Mouse (Mus musculus) gonadal fat pad, adult 2 months (tissue): Measurements from ENCODE around the gene Spin1. TPM values are rescaled to one million over a fixed set of nuclear protein-coding genes. Genes with fewer than 3 reads are reported as not detected.
"Not testable (repeated sequence)": the region's sequence is repeated elsewhere in the genome, so short reads cannot be mapped to it uniquely, and the experiment has no call there.

Source experiments
- DNase-seq: peaks from one replicate; pipeline ENCODE4 v3.0.0-alpha.2; 2012; ENCODE audit warnings: low read depth
- polyA plus RNA-seq: library from polyadenylated mRNA; depleted of rRNA; stranded (reverse); fragments of >200 nt; gene quantifications from 2 replicates; pipeline ENCODE4 v1.2.3, GENCODE M21; 2012

The Spin1 gene
- polyA plus RNA-seq, 1 experiment: 26.5 TPM

GRCm38 (mm10) chr13:51095196-51095715 is 5.4 kb upstream of the Spin1 start:
- no peak for DNase-seq

DNA sequence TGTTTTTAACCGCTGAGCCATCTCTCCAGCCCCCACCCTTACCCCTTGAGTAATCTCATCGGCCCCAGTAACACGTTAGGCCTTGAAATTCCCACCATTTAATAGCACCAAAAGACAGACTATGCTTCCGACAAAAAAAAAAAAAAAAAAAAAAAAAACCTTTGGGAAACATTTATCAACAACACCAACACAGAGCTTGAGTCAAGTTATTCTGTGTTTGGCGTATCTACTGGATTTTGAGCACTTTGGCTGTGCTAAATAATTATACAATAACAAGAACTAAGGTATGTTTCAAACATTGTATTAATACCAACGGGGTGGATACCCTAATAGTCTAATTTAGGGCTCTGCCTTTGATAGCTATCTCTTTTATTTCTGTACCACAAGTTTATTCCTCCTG is 4.0 kb upstream of the Spin1 start:
- DNase-seq: no peak

DNA sequence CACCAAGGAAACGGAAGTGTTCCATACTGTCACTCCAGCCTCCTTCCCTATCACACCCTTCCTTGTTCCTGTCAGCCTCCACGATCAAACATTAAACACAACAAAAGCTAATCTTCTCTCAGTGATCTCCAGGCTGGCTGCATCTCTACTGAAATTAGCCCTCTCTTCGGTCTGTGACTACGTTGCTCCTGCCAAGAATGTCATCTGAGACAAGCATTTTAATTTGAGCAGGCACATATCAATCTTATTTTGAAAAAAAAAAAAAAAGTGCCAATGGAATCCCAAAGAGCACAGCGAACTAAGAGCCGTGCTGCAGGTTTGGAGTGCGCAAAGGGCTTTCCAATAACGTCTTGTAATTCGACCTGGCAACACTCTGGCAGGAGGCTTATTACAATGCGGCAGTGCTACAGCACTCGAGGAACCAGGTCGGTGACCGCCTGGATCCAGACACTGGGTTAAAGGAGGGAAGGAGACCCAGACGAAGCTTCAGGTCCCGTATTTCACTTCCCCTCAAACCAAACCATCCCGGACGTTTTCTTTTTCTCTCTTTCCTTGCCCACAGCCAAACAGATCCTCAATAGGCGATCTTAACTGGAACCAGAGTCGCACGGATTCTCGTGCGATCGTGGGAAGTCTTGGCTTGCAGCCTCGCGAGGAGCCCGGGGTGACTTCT is 984 bp upstream of the Spin1 start:
- no peak for DNase-seq

DNA sequence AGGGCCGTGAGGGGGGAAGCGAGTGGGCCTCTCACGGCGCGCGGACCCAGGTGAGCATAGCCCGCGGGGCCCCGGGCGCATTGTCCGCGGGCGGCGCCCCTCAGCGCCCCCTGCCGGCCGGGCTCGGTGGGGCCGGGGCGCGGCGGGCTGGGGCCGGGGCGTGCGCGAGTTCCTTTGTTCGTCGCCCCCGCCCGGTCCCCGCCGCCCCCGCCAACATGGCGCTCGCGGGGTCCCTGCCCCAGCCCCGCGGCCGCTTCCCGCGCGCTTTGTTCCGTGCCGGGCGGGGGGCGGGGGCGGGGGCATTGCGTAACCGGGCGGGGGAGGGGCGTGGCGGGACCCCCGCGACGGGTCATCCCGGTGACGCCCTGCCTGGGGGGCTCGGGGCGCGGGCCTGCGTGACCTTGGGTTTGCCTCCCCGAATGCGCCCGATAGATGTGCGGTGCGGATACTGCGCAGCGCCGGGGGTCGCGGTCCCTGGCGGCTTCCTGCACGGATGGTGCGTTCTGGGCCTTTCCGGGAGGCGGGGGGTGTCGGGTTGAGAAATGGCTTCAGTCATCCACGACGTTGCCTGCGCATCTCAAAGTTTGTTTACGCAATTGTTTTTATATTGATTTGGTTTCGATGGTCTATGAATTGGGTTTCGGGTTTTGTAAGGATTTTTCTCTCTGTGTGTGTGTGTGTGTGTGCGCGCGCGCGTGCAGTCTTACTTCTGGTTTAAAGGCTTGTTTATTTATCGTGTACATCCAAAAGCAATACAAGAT is 516 bp downstream of the Spin1 start:
- DNase-seq: no peak

- no peak for DNase-seq
Measured at GRCm38 (mm10) chr13:51101777-51102132, 1.1 kb downstream of the Spin1 start.

GRCm38 (mm10) chr13:51103111-51103725 is 2.5 kb downstream of the Spin1 start:
- DNase-seq: no peak

DNA sequence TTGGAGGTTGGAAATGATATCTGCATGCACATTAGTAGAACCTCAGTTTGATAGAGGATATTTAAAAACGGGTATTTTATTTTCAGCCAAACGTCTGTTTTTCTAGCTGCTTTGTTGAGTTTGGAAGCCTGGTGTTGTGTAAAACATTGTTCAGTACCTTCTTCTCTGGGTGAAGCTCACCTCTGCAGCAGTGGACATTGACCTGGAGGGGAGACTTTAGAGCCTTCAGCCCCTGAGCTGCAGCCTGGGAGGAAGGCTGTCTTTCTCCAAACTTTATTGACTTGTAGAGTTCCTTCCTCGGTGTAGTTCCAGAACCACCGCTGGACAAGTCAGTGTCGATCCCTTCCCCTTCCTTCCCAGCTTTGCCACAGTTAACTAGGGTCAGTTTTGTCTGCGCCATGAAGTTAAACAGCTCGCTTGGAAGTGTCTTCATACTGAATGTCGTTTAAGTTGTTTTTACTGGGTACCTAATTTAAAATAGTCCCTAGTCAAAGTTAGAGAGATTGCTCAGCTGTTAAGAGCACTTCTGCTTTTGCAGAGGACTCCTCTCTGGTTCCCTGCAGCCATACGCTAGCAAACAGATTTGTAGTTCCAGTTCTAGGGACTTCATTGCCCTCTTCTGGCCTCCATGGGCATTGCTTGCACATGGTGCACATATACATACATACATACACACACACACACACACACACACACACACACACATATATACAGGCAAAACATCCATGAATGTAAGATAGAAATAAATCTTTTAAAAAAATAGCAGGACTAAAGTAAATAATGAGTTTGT is 3.4 kb downstream of the Spin1 start:
- no peak for DNase-seq

DNA sequence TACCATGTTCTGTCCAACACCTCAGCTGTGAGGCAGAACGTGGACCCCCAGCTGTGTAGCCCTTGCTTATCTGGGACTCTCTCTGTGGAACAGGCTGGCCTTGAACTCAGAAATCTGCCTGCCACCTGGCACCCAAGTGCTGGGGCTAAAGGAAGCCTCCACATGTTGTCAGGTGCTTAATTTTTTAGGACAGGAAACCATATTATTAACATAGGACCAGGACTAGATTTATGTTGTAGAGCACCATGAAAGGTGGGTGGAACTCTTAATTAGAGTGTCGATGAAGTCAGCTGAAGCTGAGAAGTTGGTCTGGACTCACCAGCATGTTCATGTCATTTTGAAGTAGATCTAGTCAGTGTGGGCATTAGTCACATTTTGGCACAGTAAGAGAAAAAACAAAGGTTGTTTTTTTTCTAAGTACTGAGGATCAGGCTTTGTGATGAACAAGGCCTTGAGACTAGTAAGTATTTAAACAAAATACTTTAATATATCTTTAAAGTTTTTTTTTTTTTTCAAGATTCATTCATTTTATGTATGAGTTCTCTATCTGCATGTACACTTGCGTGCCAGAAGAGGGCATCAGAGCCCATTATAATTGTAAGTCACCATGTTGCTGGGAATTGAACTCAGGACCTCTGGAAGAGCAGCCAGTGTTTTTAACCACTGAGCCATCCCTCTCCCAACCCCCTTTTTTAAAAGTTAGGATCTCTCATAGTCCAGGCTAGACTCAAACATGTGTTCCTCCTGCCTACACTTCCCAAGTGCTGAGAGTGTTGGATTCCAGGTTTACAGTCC is 5.4 kb downstream of the Spin1 start:
- no peak for DNase-seq

DNA sequence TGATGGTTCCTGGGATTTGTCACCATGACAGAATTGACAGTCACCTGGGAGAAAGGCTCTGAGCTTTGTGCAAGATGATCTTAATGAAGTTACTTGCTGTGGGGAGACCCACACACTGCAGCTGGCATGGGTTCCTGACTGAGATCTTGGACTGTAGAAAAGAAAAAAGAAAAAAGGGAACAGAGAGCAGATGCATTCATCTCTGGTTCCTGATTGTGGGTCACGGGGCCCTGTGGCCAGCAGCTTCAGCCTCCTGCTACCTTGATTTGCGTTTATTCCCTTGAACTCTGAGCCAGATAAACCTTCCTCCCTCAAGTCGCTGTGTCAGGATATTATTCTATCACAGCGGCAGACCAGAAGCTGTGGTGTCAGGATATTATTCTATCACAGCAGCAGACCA is 6.1 kb downstream of the Spin1 start:
- no peak for DNase-seq

DNA sequence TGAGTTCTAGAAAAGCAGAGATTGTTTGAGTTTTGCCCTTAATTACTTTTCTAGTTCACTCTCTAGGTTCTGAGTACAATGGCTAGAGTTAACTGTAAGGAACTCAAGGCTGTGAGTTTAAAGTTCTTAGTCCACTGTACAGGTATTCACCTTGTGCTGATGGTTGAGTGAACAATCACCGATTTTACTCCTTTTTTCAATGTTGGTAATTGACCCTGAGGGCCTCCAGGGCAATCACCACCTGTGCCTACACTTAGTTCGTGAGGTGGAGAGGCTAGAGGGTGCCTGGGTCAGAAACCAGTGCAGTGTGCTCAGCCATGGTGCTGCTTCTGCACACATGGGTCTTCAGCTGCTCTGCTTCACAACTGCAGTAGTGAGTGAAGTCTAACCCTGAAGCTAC is 8.8 kb downstream of the Spin1 start:
- no peak for DNase-seq

DNA sequence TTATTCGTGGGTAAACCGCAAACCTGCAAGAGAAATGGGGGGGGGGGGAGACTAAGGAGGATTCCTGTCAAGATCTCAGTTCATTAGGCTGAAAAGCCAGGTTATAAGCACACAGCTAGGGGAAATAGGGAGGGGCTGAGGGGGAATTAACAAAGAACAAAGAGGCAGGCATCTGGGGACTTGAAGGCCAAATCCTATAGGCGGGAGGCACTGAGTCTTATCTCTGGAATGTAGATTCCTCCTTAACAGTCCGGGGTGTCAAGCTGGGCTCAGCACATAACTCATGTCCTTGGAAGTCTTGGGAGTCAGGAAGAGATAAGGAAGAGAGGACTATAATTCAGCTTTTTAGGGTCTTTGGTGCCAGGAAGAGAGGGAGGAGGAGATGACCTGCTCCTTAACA is 13.7 kb downstream of the Spin1 start:
- DNase-seq: not testable (repeated sequence)

GRCm38 (mm10) chr13:51115762-51116161 is 15.1 kb downstream of the Spin1 start:
- DNase-seq: no peak

DNA sequence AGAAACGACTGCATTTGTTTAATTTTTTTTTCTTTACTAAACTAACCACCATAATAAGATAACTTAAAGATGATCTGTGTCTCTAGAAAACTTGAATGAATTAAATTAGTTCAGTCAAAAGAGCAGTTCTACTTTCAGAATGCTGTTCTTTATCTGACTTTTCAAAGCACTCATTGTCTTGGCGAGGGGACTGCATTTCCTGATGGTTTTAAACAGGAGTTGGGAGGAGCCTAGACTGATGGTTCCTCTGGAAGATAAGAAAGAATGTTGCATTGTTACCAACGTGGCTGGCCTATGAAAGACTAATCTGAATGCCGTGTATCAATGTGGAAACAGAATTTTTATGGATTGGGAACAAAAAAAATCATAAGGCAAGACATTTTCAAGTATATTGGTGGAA is 20.1 kb downstream of the Spin1 start:
- DNase-seq: no peak

DNA sequence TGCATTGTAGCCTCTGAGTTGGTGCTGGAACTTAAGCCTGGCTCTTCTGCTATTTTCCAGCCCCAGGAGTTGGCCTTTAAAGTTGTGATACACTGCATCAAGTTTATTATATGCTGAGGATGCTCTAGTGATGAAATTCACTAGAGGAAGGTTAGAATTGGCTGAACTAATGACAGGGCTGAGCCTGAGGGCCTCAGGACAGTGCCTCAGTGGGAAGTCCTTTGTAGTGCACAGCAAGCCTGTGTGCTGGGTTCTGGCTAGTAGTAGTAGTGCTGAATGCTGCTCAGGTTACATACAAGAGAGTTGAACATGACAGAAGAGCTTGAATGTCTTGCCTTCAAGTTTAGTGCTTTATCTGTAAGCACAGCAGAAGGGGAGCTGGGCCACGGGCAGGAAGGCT is 21.3 kb downstream of the Spin1 start:
- DNase-seq: no peak

DNA sequence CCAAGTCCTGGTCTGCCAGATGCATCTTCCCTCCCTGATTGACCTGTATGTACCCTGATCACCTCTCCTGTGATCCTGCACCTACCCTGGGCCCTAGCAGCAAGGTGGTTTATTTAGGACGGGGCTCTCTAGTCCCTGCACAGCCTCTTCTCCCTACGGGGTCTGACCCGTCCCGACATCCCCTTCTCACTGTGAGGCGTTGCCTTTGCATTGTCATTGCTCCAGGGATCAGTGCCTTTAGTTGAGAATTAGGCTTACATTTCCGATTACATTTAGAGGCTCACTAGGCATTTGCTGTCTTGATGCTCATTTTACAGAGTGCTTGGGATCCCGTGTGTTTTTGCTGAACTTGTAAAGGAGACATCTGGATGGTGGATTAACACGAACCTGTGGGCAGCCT is 22.1 kb downstream of the Spin1 start:
- no peak for DNase-seq

DNA sequence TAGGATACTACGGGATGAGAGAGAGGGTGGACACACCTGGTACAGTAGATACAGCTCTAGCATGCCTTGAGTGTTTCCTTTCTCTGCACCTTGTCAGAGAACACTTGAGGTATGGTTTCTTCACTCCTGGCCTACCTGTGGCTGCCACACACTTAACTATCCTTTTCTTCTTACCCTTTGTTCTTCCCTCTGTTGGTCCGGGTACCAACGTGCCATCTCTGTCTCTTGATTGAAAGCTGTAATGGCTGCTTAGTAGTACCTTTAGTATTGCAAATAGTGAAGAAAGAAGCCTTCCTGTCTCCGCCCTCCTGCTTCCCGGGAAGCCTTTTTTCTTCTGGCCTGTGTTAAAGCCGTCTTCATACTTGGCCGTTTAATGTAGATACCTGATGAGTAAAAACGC is 24.7 kb downstream of the Spin1 start:
- no peak for DNase-seq

- no peak for DNase-seq
Measured at GRCm38 (mm10) chr13:51127906-51128305, 27.2 kb downstream of the Spin1 start.

GRCm38 (mm10) chr13:51128417-51128816 is 27.7 kb downstream of the Spin1 start:
- no peak for DNase-seq

DNA sequence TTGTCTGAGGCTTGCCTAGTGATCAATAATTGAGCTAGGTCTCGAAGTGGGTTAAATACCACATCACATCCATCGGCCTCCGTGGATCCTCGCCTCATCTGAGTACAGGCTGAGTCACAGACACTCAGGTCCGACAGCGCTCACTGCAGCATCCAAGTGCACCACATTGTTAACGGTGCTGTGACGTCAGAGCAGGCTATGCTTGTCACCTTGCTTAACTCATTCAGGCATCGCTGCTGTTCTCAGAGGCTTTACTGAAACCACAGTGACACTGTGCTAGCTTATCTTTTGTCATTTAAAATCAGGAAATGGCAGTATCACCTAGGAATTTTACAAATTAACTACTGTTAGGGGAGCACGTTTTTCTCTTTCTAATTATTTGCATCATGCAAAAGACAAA is 30.5 kb downstream of the Spin1 start:
- DNase-seq: no peak

- DNase-seq: no peak
Measured at GRCm38 (mm10) chr13:51136315-51136714, 35.6 kb downstream of the Spin1 start.

DNA sequence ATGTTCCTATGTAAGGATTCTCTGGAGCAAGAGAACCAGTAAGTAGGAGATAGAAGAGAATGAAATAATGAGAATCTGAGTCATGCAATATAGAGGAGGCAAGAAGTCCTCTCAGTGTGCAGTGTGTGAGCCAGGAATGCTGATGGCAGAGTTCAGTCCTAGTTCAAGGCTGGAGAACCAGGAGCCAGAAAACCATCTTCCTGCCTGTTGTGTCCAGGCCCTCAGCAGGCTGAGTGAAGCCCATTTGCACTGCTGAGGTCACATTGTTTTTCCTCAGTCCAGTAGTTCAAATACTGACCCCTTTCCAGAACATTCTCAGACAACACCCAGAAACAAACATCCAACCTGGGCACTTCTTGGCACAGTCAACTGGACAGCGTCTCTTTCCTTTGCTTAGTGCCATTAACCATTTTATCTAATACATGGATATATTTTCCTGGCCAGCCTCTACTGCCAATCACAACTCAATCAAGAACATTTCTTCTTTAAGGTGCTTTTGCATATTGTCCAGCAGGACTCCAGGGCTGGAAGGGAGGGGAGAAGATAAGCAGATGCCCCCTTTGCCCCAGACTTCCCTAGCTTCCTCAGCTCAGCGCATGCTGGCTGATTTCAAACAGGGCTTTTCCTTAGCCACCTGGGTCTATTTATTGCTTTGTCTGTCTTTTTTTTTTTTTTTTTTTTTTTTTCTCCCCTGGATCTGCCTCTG is 36.5 kb downstream of the Spin1 start:
- no peak for DNase-seq
